Mouse (Mus musculus) CH12.LX (cell line): ENCODE results near the gene Myod1. TPM values are rescaled to one million over a fixed set of nuclear protein-coding genes. Genes with fewer than 3 reads are reported as not detected.

Experiments used
- DNase-seq: peaks from one replicate; pipeline ENCODE4 v3.0.0-alpha.2; 2013; ENCODE audit errors: extremely low read depth
- H3K27ac ChIP-seq: 2 replicates; pipeline ENCODE4 v1.5.1; 2012; ENCODE audit warnings: low read depth, mild to moderate bottlenecking, control low read depth, moderate library complexity; ENCODE audit not compliant: insufficient read depth
- H3K27me3 ChIP-seq: replicated peaks from 2 replicates; pipeline ENCODE3; 2012; ENCODE audit warnings: inconsistent platforms
- H3K36me3 ChIP-seq, 2 experiments: replicated peaks in 1 of 2; 2 replicates each; pipeline versions ENCODE3 to v1.6.1; 2012; ENCODE audit warnings: inconsistent platforms in 1 of 2, low read length in 1 of 2, mild to moderate bottlenecking in 1 of 2, mixed read lengths in 1 of 2, moderate library complexity in 1 of 2; ENCODE audit not compliant: control insufficient read depth in 1 of 2, insufficient read depth in 1 of 2
- H3K4me1 ChIP-seq, 2 experiments: 2 replicates each; pipeline ENCODE4 v1.6.1; 2012; ENCODE audit warnings: inconsistent platforms in 1 of 2, moderate library complexity in 1 of 2; ENCODE audit not compliant: insufficient read depth in 2 of 2, control insufficient read depth in 1 of 2
- H3K4me2 ChIP-seq: 2 replicates; pipeline ENCODE4 v1.6.1; 2012; ENCODE audit warnings: low read depth, mild to moderate bottlenecking, control low read depth; ENCODE audit not compliant: poor library complexity, insufficient read depth, severe bottlenecking
- H3K4me3 ChIP-seq, 3 experiments: fragments of 150-350 bp in 1 of 3; sonication (generic) in 1 of 3; replicated peaks in 1 of 3; 2 replicates each; pipeline versions ENCODE3 to v1.5.1; 2011 to 2012; ENCODE audit warnings: low read depth in 2 of 3, low read length in 2 of 3, mild to moderate bottlenecking in 2 of 3, moderate library complexity in 2 of 3, control low read depth in 1 of 3, improper control_type of control experiment in 1 of 3, inconsistent platforms in 1 of 3, mixed read lengths in 1 of 3; ENCODE audit not compliant: poor library complexity in 1 of 3
- H3K79me2 ChIP-seq: replicated peaks from 2 replicates; pipeline ENCODE4 v1.6.1; 2012; ENCODE audit warnings: mild to moderate bottlenecking, moderate library complexity; ENCODE audit not compliant: control insufficient read depth, poor library complexity, insufficient read depth, severe bottlenecking; ENCODE audit errors: extremely low read depth
- H3K9ac ChIP-seq: 2 replicates; pipeline ENCODE4 v1.6.1; 2012; ENCODE audit warnings: low read depth, mild to moderate bottlenecking, control low read depth, moderate library complexity; ENCODE audit not compliant: insufficient read depth
- H3K9me3 ChIP-seq: replicated peaks from 2 replicates; pipeline ENCODE3; 2012; ENCODE audit warnings: low read length, inconsistent platforms, mixed read lengths
- BHLHE40 ChIP-seq: IDR thresholded peaks from 2 replicates; pipeline ENCODE4 v1.6.1; 2011; ENCODE audit warnings: mild to moderate bottlenecking, low read depth, low read length, improper control_type of control experiment
- CHD1 ChIP-seq: IDR thresholded peaks from 2 replicates; pipeline ENCODE4 v1.6.1; 2012; ENCODE audit warnings: low read depth, low read length, improper control_type of control experiment, inconsistent platforms
- E2F4 ChIP-seq: IDR thresholded peaks from 2 replicates; pipeline ENCODE4 v1.6.1; 2011; ENCODE audit warnings: low read depth, low read length, improper control_type of control experiment; ENCODE audit not compliant: insufficient replicate concordance
- ELF1 ChIP-seq: IDR thresholded peaks from 2 replicates; pipeline ENCODE4 v1.6.1; 2014; ENCODE audit warnings: low read depth, mild to moderate bottlenecking, inconsistent platforms, low read length, improper control_type of control experiment
- EP300 ChIP-seq: IDR thresholded peaks from 2 replicates; pipeline ENCODE4 v1.6.1; 2011; ENCODE audit warnings: low read length, improper control_type of control experiment
- IRF4 ChIP-seq: IDR thresholded peaks from 2 replicates; pipeline ENCODE4 v1.6.1; 2014; ENCODE audit warnings: low read depth, mild to moderate bottlenecking, inconsistent platforms, low read length, improper control_type of control experiment
- JUN ChIP-seq: IDR thresholded peaks from 2 replicates; pipeline ENCODE4 v1.6.1; 2011; ENCODE audit warnings: low read depth, mild to moderate bottlenecking, low read length, improper control_type of control experiment, moderate library complexity; ENCODE audit not compliant: insufficient read depth
- JUND ChIP-seq: conservative IDR thresholded peaks from 2 replicates; pipeline ENCODE4 v1.6.1; 2011; ENCODE audit warnings: low read depth, low read length, improper control_type of control experiment
- KAT2A ChIP-seq: IDR thresholded peaks from 2 replicates; pipeline ENCODE4 v1.6.1; 2012; ENCODE audit warnings: low read length, improper control_type of control experiment, inconsistent platforms; ENCODE audit not compliant: insufficient replicate concordance
- MAFK ChIP-seq: IDR thresholded peaks from 2 replicates; pipeline ENCODE4 v1.6.1; 2011; ENCODE audit warnings: low read length, improper control_type of control experiment; ENCODE audit not compliant: insufficient replicate concordance
- MAX ChIP-seq: IDR thresholded peaks from 2 replicates; pipeline ENCODE4 v1.6.1; 2011; ENCODE audit warnings: low read length, improper control_type of control experiment
- MAZ ChIP-seq: IDR thresholded peaks from 2 replicates; pipeline ENCODE4 v1.6.1; 2012; ENCODE audit warnings: low read depth, mild to moderate bottlenecking, inconsistent platforms, low read length, improper control_type of control experiment, moderate library complexity
- MEF2A ChIP-seq: IDR thresholded peaks from 2 replicates; pipeline ENCODE4 v1.6.1; 2014; ENCODE audit warnings: low read depth, mild to moderate bottlenecking, inconsistent platforms, low read length, improper control_type of control experiment, borderline replicate concordance
- PAX5 ChIP-seq: IDR thresholded peaks from 2 replicates; pipeline ENCODE4 v1.6.1; 2012; ENCODE audit warnings: low read length, inconsistent platforms, mixed read lengths
- POLR2A ChIP-seq: IDR thresholded peaks from 2 replicates; pipeline ENCODE4 v1.6.1; 2011; ENCODE audit warnings: low read depth, mild to moderate bottlenecking, improper control_type of control experiment, low read length
- RAD21 ChIP-seq: IDR thresholded peaks from 2 replicates; pipeline ENCODE4 v1.6.1; 2011; ENCODE audit warnings: low read depth, mild to moderate bottlenecking, low read length, improper control_type of control experiment, moderate library complexity
- SIN3A ChIP-seq: IDR thresholded peaks from 2 replicates; pipeline ENCODE4 v1.6.1; 2012; ENCODE audit warnings: low read length, improper control_type of control experiment, inconsistent platforms
- SMC3 ChIP-seq: IDR thresholded peaks from 2 replicates; pipeline ENCODE4 v1.6.1; 2011; ENCODE audit warnings: low read depth, low read length, improper control_type of control experiment
- ZKSCAN1 ChIP-seq: IDR thresholded peaks from 2 replicates; pipeline ENCODE4 v1.6.1; 2012; ENCODE audit warnings: low read depth, inconsistent platforms, low read length, improper control_type of control experiment, borderline replicate concordance
- ZNF384 ChIP-seq: IDR thresholded peaks from 2 replicates; pipeline ENCODE4 v1.6.1; 2012; ENCODE audit warnings: low read depth, low read length, improper control_type of control experiment, inconsistent platforms
- dilution Hi-C: fragments of 300-500 bp; cut with MboI; formaldehyde crosslinking; loops from 2 replicates; pipeline ENCODE4 v1.14.3; 2020; ENCODE audit warnings: low sequenced_read_pairs; ENCODE audit not compliant: extremely low pct_unique_long_range_greater_than_20kb, extremely low pct_ligation_motif_present
- in situ Hi-C: fragments of 300-500 bp; cut with MboI; formaldehyde crosslinking; loops from 3 replicates; pipeline ENCODE4 v1.14.3; 2019; ENCODE audit warnings: low sequenced_read_pairs, low pct_ligation_motif_present, low pct_unique_long_range_greater_than_20kb, mixed read lengths
- polyA plus RNA-seq: library from polyadenylated mRNA; unstranded; fragments of >175 nt; gene quantifications from 2 replicates; pipeline ENCODE4 v1.2.1, GENCODE M21; 2012; ENCODE audit warnings: low read depth; ENCODE audit not compliant: insufficient read length
- total RNA-seq, 2 experiments: library from RNA; depleted of rRNA; stranded (reverse); fragments of 300-350 nt in 1 of 2; fragments of >200 nt in 1 of 2; gene quantifications; 2 replicates each; pipeline ENCODE4 v1.2.3; 2012 to 2014

Myod1 gene
- total and polyA plus RNA-seq, 3 experiments: not detected

GRCm38 (mm10) chr7:46348813-46349212 lies 27.5 kb upstream of the Myod1 start:
- H3K4me2 ChIP-seq: no peak overlapping the region

GRCm38 (mm10) chr7:46350119-46350702 lies 26.1 kb upstream of the Myod1 start:
- Histone ChIP-seq H3K4me2 (no peak overlapping the region), H3K4me1 (peaks cover 0 to 4% of the 10 kb centered on the region in 2 experiments; a peak in 1 of 4 replicates)

More at GRCm38 (mm10) chr7:46348813-46349212, 27.5 kb upstream of the Myod1 start:
- Histone ChIP-seq H3K4me3 (no peak overlapping the region), H3K27me3 (peaks cover 86% of the 10 kb centered on the region), H3K9me3 (no peaks in the 10 kb centered on the region), H3K36me3 (no peaks in the 10 kb centered on the region), H3K9ac (no peak overlapping the region), H3K79me2 (no peaks in the 10 kb centered on the region), H3K4me1 (peaks cover 0 to 1% of the 10 kb centered on the region in 2 experiments; a peak in 1 of 4 replicates), H3K27ac (no peak overlapping the region)
- no peak for DNase-seq
- dilution Hi-C loops: no loop called here
- no peak for TF ChIP-seq JUN
- no peak for TF ChIP-seq SIN3A
- TF ChIP-seq POLR2A: no peak
- no peak for TF ChIP-seq ELF1
- no peak for TF ChIP-seq MAZ
- no peak for TF ChIP-seq RAD21
- no peak for TF ChIP-seq MAFK
- TF ChIP-seq E2F4: no peak
- TF ChIP-seq JUND: no peak
- no peak for TF ChIP-seq MEF2A
- TF ChIP-seq SMC3: no peak
- no peak for TF ChIP-seq EP300
- TF ChIP-seq IRF4: no peak
- TF ChIP-seq KAT2A: no peak
- no peak for TF ChIP-seq ZKSCAN1
- TF ChIP-seq BHLHE40: no peak
- no peak for TF ChIP-seq CHD1
- in situ Hi-C loops: no loop called here

More at GRCm38 (mm10) chr7:46350119-46350702, 26.1 kb upstream of the Myod1 start:
- dilution Hi-C loops (no loop called here), in situ Hi-C loops (no loop called here)
- Histone ChIP-seq H3K9me3 (no peaks in the 10 kb centered on the region), H3K4me3 (no peak overlapping the region), H3K27ac (no peak overlapping the region), H3K79me2 (no peaks in the 10 kb centered on the region), H3K27me3 (peaks cover 87% of the 10 kb centered on the region), H3K9ac (no peak overlapping the region), H3K36me3 (no peaks in the 10 kb centered on the region)
- DNase-seq: no peak
- TF ChIP-seq SMC3: no peak
- TF ChIP-seq RAD21: no peak
- no peak for TF ChIP-seq PAX5
- no peak for TF ChIP-seq ZNF384
- TF ChIP-seq MAX: no peak
